Mouse (Mus musculus): ENCODE measurements around the gene Cpn2.
A peak's percentile ranks its signal among the peaks of the same experiment; 100 is the strongest.

Gene Cpn2

GRCm38 (mm10) chr16:30244037-30244700 lies 23.1 kb downstream of the Cpn2 start:
- DNase-seq (ENCODE audit: extremely low read depth, insufficient read length, low spot score): no peak

- DNase-seq (ENCODE audit: extremely low read depth, insufficient read length, low spot score): no peak
Measured at GRCm38 (mm10) chr16:30241623-30242022, 25.7 kb downstream of the Cpn2 start.

GRCm38 (mm10) chr16:30238791-30239190 lies 28.5 kb downstream of the Cpn2 start:
- no peak for DNase-seq (ENCODE audit: extremely low read depth, insufficient read length, low spot score)

GRCm38 (mm10) chr16:30236091-30236699 lies 31.1 kb downstream of the Cpn2 start:
- peak; percentile 81 for DNase-seq (ENCODE audit: extremely low read depth, insufficient read length, low spot score)

- no peak for DNase-seq (ENCODE audit: extremely low read depth, insufficient read length, low spot score)
Measured at GRCm38 (mm10) chr16:30235577-30235976, 31.7 kb downstream of the Cpn2 start.

- no peak for DNase-seq (ENCODE audit: extremely low read depth, insufficient read length, low spot score)
Measured at GRCm38 (mm10) chr16:30234636-30235546, 32.4 kb downstream of the Cpn2 start.

- no peak for DNase-seq (ENCODE audit: extremely low read depth, insufficient read length, low spot score)
Measured at GRCm38 (mm10) chr16:30234077-30234476, 33.2 kb downstream of the Cpn2 start.

GRCm38 (mm10) chr16:30231882-30232604 lies 35.3 kb downstream of the Cpn2 start:
- DNase-seq (ENCODE audit: extremely low read depth, insufficient read length, low spot score): no peak

- no peak for DNase-seq (ENCODE audit: extremely low read depth, insufficient read length, low spot score)
Measured at GRCm38 (mm10) chr16:30227352-30227751, 39.9 kb downstream of the Cpn2 start.

GRCm38 (mm10) chr16:30221161-30221782 lies 46.0 kb downstream of the Cpn2 start:
- no peak for DNase-seq (ENCODE audit: extremely low read depth, insufficient read length, low spot score)

- DNase-seq (ENCODE audit: extremely low read depth, insufficient read length, low spot score): no peak
Measured at GRCm38 (mm10) chr16:30215811-30216210, 51.5 kb downstream of the Cpn2 start.

- no peak for DNase-seq (ENCODE audit: extremely low read depth, insufficient read length, low spot score)
Measured at GRCm38 (mm10) chr16:30213644-30214043, 53.7 kb downstream of the Cpn2 start.

GRCm38 (mm10) chr16:30212035-30212434 lies 55.3 kb downstream of the Cpn2 start:
- no peak for DNase-seq (ENCODE audit: extremely low read depth, insufficient read length, low spot score)

GRCm38 (mm10) chr16:30209264-30209663 lies 58.0 kb downstream of the Cpn2 start:
- no peak for DNase-seq (ENCODE audit: extremely low read depth, insufficient read length, low spot score)

- no peak for DNase-seq (ENCODE audit: extremely low read depth, insufficient read length, low spot score)
Measured at GRCm38 (mm10) chr16:30207991-30208390, 59.3 kb downstream of the Cpn2 start.

- no peak for DNase-seq (ENCODE audit: extremely low read depth, insufficient read length, low spot score)
Measured at GRCm38 (mm10) chr16:30207111-30207828, 60.0 kb downstream of the Cpn2 start.

Data from 3134 (cell line).